Mouse (Mus musculus): Measurements from ENCODE around the gene Sord. TPM values are rescaled to one million over a fixed set of nuclear protein-coding genes. Genes with fewer than 3 reads are reported as not detected.

Gene Sord
- polyA plus RNA-seq, 1 experiment = 646 TPM

- H3K4me3 ChIP-seq (ENCODE audit: insufficient read depth, low read depth, low read length) = no peak overlapping the region
- H3K27ac ChIP-seq (ENCODE audit: insufficient read depth, low read depth, low read length) = no peak overlapping the region
- no peak for TF ChIP-seq POLR2A (IDR thresholded peaks at IDR 0.05; ENCODE audit: low read depth, low read length)
- TF ChIP-seq CTCF (conservative IDR thresholded peaks at IDR 0.05; ENCODE audit: insufficient read depth, insufficient read length, low read depth, low read length) = no peak
- peaks cover 4% of the 10 kb centered on the region; the same call in 1 of the 2 replicates for H3K4me1 ChIP-seq (ENCODE audit: control insufficient read depth, insufficient read depth, low read length)
- H3K27me3 ChIP-seq (replicated peaks; ENCODE audit: control insufficient read depth, insufficient read depth, low read length) = no peaks in the 10 kb centered on the region
- DNase-seq = no peak
- H3K36me3 ChIP-seq (ENCODE audit: control insufficient read depth, insufficient read depth, low read length) = no peaks in the 10 kb centered on the region
- 63% methylated on average over 2 of the region's 2 CpGs for WGBS
These were observed 77.0 kb downstream of the Sord start for GRCm38 (mm10) chr2:122311561-122311960.

- no peaks in the 10 kb centered on the region for H3K36me3 ChIP-seq (ENCODE audit: control insufficient read depth, insufficient read depth, low read length)
- H3K27me3 ChIP-seq (replicated peaks; ENCODE audit: control insufficient read depth, insufficient read depth, low read length) = no peaks in the 10 kb centered on the region
- H3K27ac ChIP-seq (ENCODE audit: insufficient read depth, low read depth, low read length) = no peak overlapping the region
- peak; percentile 65 for TF ChIP-seq CTCF (conservative IDR thresholded peaks at IDR 0.05; ENCODE audit: insufficient read depth, insufficient read length, low read depth, low read length)
- TF ChIP-seq POLR2A (IDR thresholded peaks at IDR 0.05; ENCODE audit: low read depth, low read length) = no peak
- peaks cover 4% of the 10 kb centered on the region; the same call in 1 of the 2 replicates for H3K4me1 ChIP-seq (ENCODE audit: control insufficient read depth, insufficient read depth, low read length)
- WGBS = 4% methylated on average over 27 of the region's 27 CpGs
- peak; percentile 53 for DNase-seq
- H3K4me3 ChIP-seq (ENCODE audit: insufficient read depth, low read depth, low read length) = no peak overlapping the region
These were observed 78.3 kb downstream of the Sord start for GRCm38 (mm10) chr2:122312722-122313417.

- no peak for DNase-seq
- 6% methylated on average over 24 of the region's 24 CpGs for WGBS
- Histone ChIP-seq H3K27ac (ENCODE audit: insufficient read depth, low read depth, low read length) (no peak within 1 kb of the TSS), H3K4me1 (ENCODE audit: control insufficient read depth, insufficient read depth, low read length) (peaks cover 4% of the 10 kb centered on the region; the same call in 1 of the 2 replicates), H3K36me3 (ENCODE audit: control insufficient read depth, insufficient read depth, low read length) (no peaks in the 10 kb centered on the region), H3K27me3 (replicated peaks; ENCODE audit: control insufficient read depth, insufficient read depth, low read length) (no peaks in the 10 kb centered on the region), H3K4me3 (ENCODE audit: insufficient read depth, low read depth, low read length) (no peak within 1 kb of the TSS)
- no peak for TF ChIP-seq POLR2A (IDR thresholded peaks at IDR 0.05; ENCODE audit: low read depth, low read length)
- no peak for TF ChIP-seq CTCF (conservative IDR thresholded peaks at IDR 0.05; ENCODE audit: insufficient read depth, insufficient read length, low read depth, low read length)
These were observed 79.0 kb downstream of the Sord start, which contains the start of gene Duoxa1 for GRCm38 (mm10) chr2:122313536-122313935. TSS of gene Duoxa1 (minus strand) at chr2:122313730.

Other genes starting within 250 kb of the Sord start
- gene Eif3j1, start 206.2 kb upstream of the Sord start, polyA plus RNA-seq (2012; rRNA removed) = 3.2 and 3.3 TPM in 2 replicates
- gene Spg11, start 116.4 kb upstream of the Sord start, polyA plus RNA-seq (2012; rRNA removed) = 6.6 and 7.4 TPM in 2 replicates
- gene B2m, start 87.1 kb upstream of the Sord start, polyA plus RNA-seq (2012; rRNA removed) = 577 and 854 TPM in 2 replicates
- 0.12 TPM in 1 of 2 replicates, not detected in the other for gene Trim69, start 74.0 kb upstream of the Sord start, polyA plus RNA-seq (2012; rRNA removed)
- gene Patl2, start 48.6 kb upstream of the Sord start, polyA plus RNA-seq (2012; rRNA removed) = 0.04 TPM in 1 of 2 replicates, not detected in the other
- gene Terb2, start 48.5 kb upstream of the Sord start, polyA plus RNA-seq (2012; rRNA removed) = not detected in 2 replicates
- gene Duox2, start 63.7 kb downstream of the Sord start, polyA plus RNA-seq (2012; rRNA removed) = 0.05 and 0.17 TPM in 2 replicates
- 0.20 TPM in 1 of 2 replicates, not detected in the other for gene Duoxa2, start 64.2 kb downstream of the Sord start, polyA plus RNA-seq (2012; rRNA removed)
- 0.28 and 0.35 TPM in 2 replicates for gene Duoxa1, start 79.0 kb downstream of the Sord start, polyA plus RNA-seq (2012; rRNA removed)
- gene Duox1, start 80.9 kb downstream of the Sord start, polyA plus RNA-seq (2012; rRNA removed) = 0.20 and 0.31 TPM in 2 replicates
- gene Shf, start 134.4 kb downstream of the Sord start, polyA plus RNA-seq (2012; rRNA removed) = 14.7 and 16.2 TPM in 2 replicates
- 0.69 and 2.0 TPM in 2 replicates for gene Slc28a2, start 191.7 kb downstream of the Sord start, polyA plus RNA-seq (2012; rRNA removed)

All from kidney, adult 2 months (tissue).